Mouse (Mus musculus) CH12.LX (cell line): ENCODE measurements around the gene Cnnm3.

Source experiments
- CHD2 ChIP-seq: IDR thresholded peaks from 2 replicates; pipeline ENCODE4 v1.6.1; 2011; ENCODE audit warnings: low read length, improper control_type of control experiment
- CTCF ChIP-seq, 2 experiments: IDR thresholded peaks in 1 of 2; conservative IDR thresholded peaks in 1 of 2; 2 replicates each; pipeline ENCODE4 v1.5.1; 2011 to 2012; ENCODE audit warnings: low read depth in 2 of 2, low read length in 2 of 2, improper control_type of control experiment in 1 of 2, inconsistent platforms in 1 of 2, mild to moderate bottlenecking in 1 of 2, moderate library complexity in 1 of 2
- JUND ChIP-seq: conservative IDR thresholded peaks from 2 replicates; pipeline ENCODE4 v1.6.1; 2011; ENCODE audit warnings: low read depth, low read length, improper control_type of control experiment
- MAZ ChIP-seq: IDR thresholded peaks from 2 replicates; pipeline ENCODE4 v1.6.1; 2012; ENCODE audit warnings: low read depth, mild to moderate bottlenecking, inconsistent platforms, low read length, improper control_type of control experiment, moderate library complexity
- NELFE ChIP-seq: IDR thresholded peaks from 2 replicates; pipeline ENCODE4 v1.6.1; 2011; ENCODE audit warnings: low read depth, low read length, improper control_type of control experiment
- POLR2A ChIP-seq: IDR thresholded peaks from 2 replicates; pipeline ENCODE4 v1.6.1; 2011; ENCODE audit warnings: low read depth, mild to moderate bottlenecking, improper control_type of control experiment, low read length
- POLR2AphosphoS2 ChIP-seq: IDR thresholded peaks from 2 replicates; pipeline ENCODE4 v1.6.1; 2011; ENCODE audit warnings: low read depth, low read length, improper control_type of control experiment
- ZMIZ1 ChIP-seq: IDR thresholded peaks from 2 replicates; pipeline ENCODE4 v1.6.1; 2012; ENCODE audit warnings: low read depth, mild to moderate bottlenecking, inconsistent platforms, low read length, improper control_type of control experiment
- ZNF384 ChIP-seq: IDR thresholded peaks from 2 replicates; pipeline ENCODE4 v1.6.1; 2012; ENCODE audit warnings: low read depth, low read length, improper control_type of control experiment, inconsistent platforms

GRCm38 (mm10) chr1:36465641-36466160 lies 46.0 kb upstream of the Cnnm3 start:
- no peak for TF ChIP-seq POLR2AphosphoS2
- no peak for TF ChIP-seq POLR2A
- TF ChIP-seq JUND: no peak
- no peak for TF ChIP-seq CTCF (conservative IDR thresholded peaks at IDR 0.05 in 1 of 2, IDR thresholded peaks at IDR 0.05 in 1 of 2; ENCODE audit: low read depth in 2 of 2, low read length in 2 of 2)
- TF ChIP-seq ZMIZ1: no peak
- no peak for TF ChIP-seq ZNF384
- TF ChIP-seq CHD2: no peak
- TF ChIP-seq NELFE: no peak
- no peak for TF ChIP-seq MAZ
